34 mouse cellular contexts compared by ENCODE assay signal in genomic region chr14:27004906-27005305, GRCm38 (mm10). TPM values are rescaled to one million over a fixed set of nuclear protein-coding genes. Genes with fewer than 3 reads are reported as not detected.
DNase-seq lines count a peak whose midpoint lies in the region; ATAC-seq and TF ChIP-seq lines count a peak whose summit lies in the region.
"Had no signal": no experiment of that assay in that cellular context is flagged by ENCODE, and none has a peak within 500 bp of the region (broad histone marks: within the 10 kb centered on the region; RNA-seq: fewer than 3 reads in every experiment).

No protein-coding gene starts in this region.

- H3K4me2 ChIP-seq in kidney, embryonic 14.5 days (replicated peaks; ENCODE audit: low read depth, low read length) = no peak overlapping the region
- H3K4me2 ChIP-seq in lung, embryonic 14.5 days = no peak overlapping the region
- H3K4me2 ChIP-seq: embryonic facial prominence, embryonic 15.5 days; forebrain, embryonic 12.5 days; heart, embryonic 11.5 days; hindbrain, embryonic 12.5 days; intestine, embryonic 15.5 days; limb, embryonic 12.5 days; liver, embryonic 13.5 days; lung, embryonic 15.5 days had no signal

- 73% methylated on average over 7 of the region's 7 CpGs for WGBS in kidney, embryonic 14.5 days
- 56% methylated on average over 7 of the region's 7 CpGs for WGBS in lung, embryonic 14.5 days

- H3K4me1 ChIP-seq in kidney, embryonic 14.5 days (ENCODE audit: control insufficient read depth, insufficient read depth, low read length) = no peaks in the 10 kb centered on the region
- no peaks in the 10 kb centered on the region for H3K4me1 ChIP-seq in lung, embryonic 14.5 days (ENCODE audit: insufficient read depth)
- H3K4me1 ChIP-seq: embryonic facial prominence, embryonic 15.5 days; hindbrain, embryonic 12.5 days; intestine, embryonic 15.5 days; lung, embryonic 15.5 days had no signal

- no peak overlapping the region for H3K4me3 ChIP-seq in kidney, embryonic 14.5 days (ENCODE audit: low read length)
- no peak overlapping the region for H3K4me3 ChIP-seq in lung, embryonic 14.5 days (ENCODE audit: low read depth, low read length)
- H3K4me3 ChIP-seq: embryonic facial prominence, embryonic 10.5 days; embryonic facial prominence, embryonic 15.5 days; forebrain, embryonic 12.5 days; gastrocnemius, adult 2 months; hindbrain, embryonic 12.5 days; intestine, embryonic 15.5 days; limb, embryonic 12.5 days; liver, embryonic 13.5 days; lung, embryonic 15.5 days had no signal

- H3K9ac ChIP-seq in kidney, embryonic 14.5 days (ENCODE audit: low read depth, low read length) = no peak overlapping the region
- H3K9ac ChIP-seq in lung, embryonic 14.5 days = no peak overlapping the region
- H3K9ac ChIP-seq: embryonic facial prominence, embryonic 15.5 days; forebrain, embryonic 12.5 days; hindbrain, embryonic 12.5 days; intestine, embryonic 15.5 days; limb, embryonic 12.5 days; liver, embryonic 13.5 days; lung, embryonic 15.5 days had no signal

- DNase-seq in adrenal gland, postnatal 14 days = peak; percentile 46
- DNase-seq in adrenal gland, adult 18-20 months (ENCODE audit: low spot score in 2 of 2) = no peak
- peak; percentile 38 to 47 for DNase-seq in kidney, postnatal 25 days
- peak; percentile 57 for DNase-seq in lung, embryonic 14.5 days
- DNase-seq in lung, postnatal 25 days (ENCODE audit: low spot score) = no peak
- peak; percentile 3 for DNase-seq in NIH3T3 (ENCODE audit: low read depth)
- DNase-seq in frontal cortex, postnatal 10 days (ENCODE audit: low spot score in 2 of 2) = no peak
- DNase-seq: cerebellum, adult 8-10 months; cerebellum, postnatal 25 days; gastrocnemius, adult 2 months; gastrocnemius, postnatal 36 days; heart, adult 18-20 months; heart, postnatal 36 days; kidney, adult 9 months; layer of hippocampus, adult 9-11 months; liver, embryonic 13.5 days; right cerebral cortex, postnatal 25 days; thymus, postnatal 14 days had no signal

- no peak overlapping the region for H3K27ac ChIP-seq in kidney, embryonic 14.5 days (ENCODE audit: low read depth, low read length)
- H3K27ac ChIP-seq in lung, embryonic 14.5 days (ENCODE audit: low read depth) = no peak overlapping the region
- H3K27ac ChIP-seq: embryonic facial prominence, embryonic 10.5 days; embryonic facial prominence, embryonic 15.5 days; forebrain, embryonic 12.5 days; gastrocnemius, adult 2 months; hindbrain, embryonic 12.5 days; hindbrain, postnatal 0 days; intestine, embryonic 15.5 days; limb, embryonic 12.5 days; liver, embryonic 13.5 days; lung, embryonic 15.5 days had no signal

- ATAC-seq in kidney, embryonic 14.5 days (ENCODE audit: low FRiP score, low TSS enrichment) = no peak
- no peak for ATAC-seq in lung, embryonic 14.5 days (ENCODE audit: insufficient read depth)
- ATAC-seq: hindbrain, postnatal 0 days; intestine, embryonic 15.5 days; midbrain, embryonic 16.5 days had no signal

- no peak for TF ChIP-seq CTCF in lung, embryonic 14.5 days (IDR thresholded peaks at IDR 0.05; ENCODE audit: low read depth)

- no peaks in the 10 kb centered on the region for H3K9me3 ChIP-seq in kidney, embryonic 14.5 days (ENCODE audit: control insufficient read depth, low read length)
- H3K9me3 ChIP-seq in lung, embryonic 14.5 days (ENCODE audit: low read depth, low read length) = no peaks in the 10 kb centered on the region
- H3K9me3 ChIP-seq: embryonic facial prominence, embryonic 10.5 days; embryonic facial prominence, embryonic 15.5 days; forebrain, embryonic 12.5 days; hindbrain, embryonic 12.5 days; intestine, embryonic 15.5 days; limb, embryonic 12.5 days; liver, embryonic 13.5 days; lung, embryonic 15.5 days had no signal

- H3K36me3 ChIP-seq in kidney, embryonic 14.5 days (ENCODE audit: control insufficient read depth, insufficient read depth, low read length) = no peaks in the 10 kb centered on the region
- H3K36me3 ChIP-seq in lung, embryonic 14.5 days (ENCODE audit: insufficient read depth) = no peaks in the 10 kb centered on the region
- H3K36me3 ChIP-seq: embryonic facial prominence, embryonic 10.5 days; embryonic facial prominence, embryonic 15.5 days; forebrain, embryonic 12.5 days; hindbrain, embryonic 12.5 days; intestine, embryonic 15.5 days; limb, embryonic 12.5 days; liver, embryonic 13.5 days; lung, embryonic 15.5 days had no signal

- no peaks in the 10 kb centered on the region for H3K27me3 ChIP-seq in kidney, embryonic 14.5 days (ENCODE audit: control insufficient read depth, insufficient read depth, low read length)
- peaks cover 16% of the 10 kb centered on the region; the same call in 1 of the 2 replicates for H3K27me3 ChIP-seq in lung, embryonic 14.5 days (ENCODE audit: insufficient read depth, low read length)
- H3K27me3 ChIP-seq: embryonic facial prominence, embryonic 15.5 days; liver, embryonic 13.5 days had no signal

RNA-seq across cellular contexts. Expression of gene Hesx1, which starts 10.7 kb away (rescaled TPM):
- total RNA-seq in adrenal gland, postnatal 14 days (2021) = not detected in 2 replicates
- total RNA-seq in adrenal gland, adult 18-20 months (2021) = not detected
- polyA plus RNA-seq in kidney, embryonic 14.5 days (2014; fragmentation: Nextera tagmentation; extraction: Ambion mirVana) = 0.99 and 1.4 TPM in 2 replicates
- not detected in 2 replicates for polyA plus RNA-seq in lung, embryonic 14.5 days (2014; fragmentation: Nextera tagmentation; extraction: Ambion mirVana)
- total RNA-seq: gastrocnemius, adult 2 months; gastrocnemius, postnatal 36 days; heart, adult 18-20 months; heart, postnatal 36 days; hindbrain, postnatal 0 days; left cerebral cortex, postnatal 14 days; MEL; neutrophil, adult 5-6 weeks had no signal
- polyA plus RNA-seq: forebrain, embryonic 12.5 days; frontal cortex, adult 2 months; hindbrain, embryonic 12.5 days; limb, embryonic 12.5 days; lung, embryonic 15.5 days; neural tube, embryonic 11.5 days had no signal

RNA-seq across cellular contexts. Expression of gene Il17rd, which starts 33.8 kb away (rescaled TPM):
- total RNA-seq in adrenal gland, postnatal 14 days (2021) = 3.6 and 5.2 TPM in 2 replicates
- total RNA-seq in adrenal gland, adult 18-20 months (2021) = 1 to 10 TPM; 2.9 to 3.7 TPM
- 6.8 and 9.2 TPM in 2 replicates for polyA plus RNA-seq in kidney, embryonic 14.5 days (2014; fragmentation: Nextera tagmentation; extraction: Ambion mirVana)
- polyA plus RNA-seq in lung, embryonic 14.5 days (2014; fragmentation: Nextera tagmentation; extraction: Ambion mirVana) = 2.7 and 3.9 TPM in 2 replicates

RNA-seq across cellular contexts. Expression of gene Appl1, which starts 33.9 kb away (rescaled TPM):
- 29.7 and 31.5 TPM in 2 replicates for total RNA-seq in adrenal gland, postnatal 14 days (2021)
- total RNA-seq in adrenal gland, adult 18-20 months (2021) = 10 to 100 TPM; 33.5 to 37.9 TPM
- polyA plus RNA-seq in kidney, embryonic 14.5 days (2014; fragmentation: Nextera tagmentation; extraction: Ambion mirVana) = 48.8 and 55.6 TPM in 2 replicates
- polyA plus RNA-seq in lung, embryonic 14.5 days (2014; fragmentation: Nextera tagmentation; extraction: Ambion mirVana) = 41.0 and 43.8 TPM in 2 replicates

Comparison
In these comparisons a context has a peak if more than half of its experiments do, and no peak if none do; other contexts are left out.
1. DNase-seq: peak in adrenal gland, postnatal 14 days (single experiment), kidney, postnatal 25 days (2 of 2), lung, embryonic 14.5 days (single experiment) and NIH3T3 (single experiment); none in adrenal gland, adult 18-20 months (0 of 2), lung, postnatal 25 days (single experiment) and frontal cortex, postnatal 10 days (0 of 2).